Mouse (Mus musculus) mammary gland, adult 2 months (tissue): Measurements from ENCODE around the gene Olfr1355. TPM values are rescaled to one million over a fixed set of nuclear protein-coding genes. Genes with fewer than 3 reads are reported as not detected.

Source experiments
- polyA plus RNA-seq: library from polyadenylated mRNA; depleted of rRNA; stranded (reverse); fragments of >200 nt; gene quantifications from 2 replicates; pipeline ENCODE4 v1.2.3, GENCODE M21; 2012; ENCODE audit warnings: low replicate concordance; rRNA removed

Olfr1355 gene
- polyA plus RNA-seq: not detected in 2 replicates

GRCm38 (mm10) chr10:78875240-78875639 is at the start of gene Olfr1355:
TSS of gene Olfr1355 (plus strand) at chr10:78875540.

DNA sequence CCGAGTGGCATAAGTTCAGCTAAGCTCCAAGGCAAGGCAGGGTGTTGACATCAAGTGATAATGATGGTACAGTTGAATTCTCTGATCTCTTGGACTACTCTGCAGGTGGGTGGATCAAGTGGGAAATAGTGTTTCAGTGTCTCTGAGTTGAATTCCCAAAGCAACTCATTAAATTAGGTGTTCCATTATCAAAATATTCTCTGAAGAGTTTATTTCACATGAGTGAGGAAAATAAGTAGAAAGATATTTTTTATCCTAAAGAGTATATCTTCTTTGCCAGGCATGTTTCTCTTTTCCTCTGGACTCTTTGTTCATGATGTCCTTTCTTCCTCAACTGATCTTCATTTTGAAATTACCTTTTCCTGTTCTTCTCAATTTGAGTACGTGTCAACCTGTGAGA is 23.3 kb upstream of the Olfr1355 start, which contains the start of gene Olfr1356:
Gene Olfr1356 (minus strand): TSS at position 101 of the 400 bp plus-strand sequence.

GRCm38 (mm10) chr10:78912871-78913270 is 37.5 kb downstream of the Olfr1355 start, which contains the start of gene Olfr1354:
TSS of gene Olfr1354 (plus strand) at chr10:78913171.

Other genes starting within 250 kb of the Olfr1355 start
- 0.52 TPM in 1 of 2 replicates, not detected in the other for gene Casp14, start 157.2 kb upstream of the Olfr1355 start, polyA plus RNA-seq
- gene Ccdc105, start 122.5 kb upstream of the Olfr1355 start, polyA plus RNA-seq: not detected in 2 replicates
- 0.06 and 0.24 TPM in 2 replicates for gene Slc1a6, start 95.0 kb upstream of the Olfr1355 start, polyA plus RNA-seq
- not detected in 2 replicates for gene Olfr1356, start 23.4 kb upstream of the Olfr1355 start, polyA plus RNA-seq
- not detected in 2 replicates for gene Olfr1354, start 37.6 kb downstream of the Olfr1355 start, polyA plus RNA-seq
- not detected in 2 replicates for gene Olfr8, start 75.1 kb downstream of the Olfr1355 start, polyA plus RNA-seq
- not detected in 2 replicates for gene Olfr1353, start 87.8 kb downstream of the Olfr1355 start, polyA plus RNA-seq
- gene Olfr1352, start 105.5 kb downstream of the Olfr1355 start, polyA plus RNA-seq: not detected in 2 replicates
- gene Olfr1351, start 136.9 kb downstream of the Olfr1355 start, polyA plus RNA-seq: not detected in 2 replicates
- not detected in 2 replicates for gene Olfr57, start 153.2 kb downstream of the Olfr1355 start, polyA plus RNA-seq
- 1.0 and 2.5 TPM in 2 replicates for gene 2610008E11Rik, start 222.1 kb downstream of the Olfr1355 start, polyA plus RNA-seq